Comparison of ENCODE assay signal across 8 mouse cellular contexts in the genomic region with DNA sequence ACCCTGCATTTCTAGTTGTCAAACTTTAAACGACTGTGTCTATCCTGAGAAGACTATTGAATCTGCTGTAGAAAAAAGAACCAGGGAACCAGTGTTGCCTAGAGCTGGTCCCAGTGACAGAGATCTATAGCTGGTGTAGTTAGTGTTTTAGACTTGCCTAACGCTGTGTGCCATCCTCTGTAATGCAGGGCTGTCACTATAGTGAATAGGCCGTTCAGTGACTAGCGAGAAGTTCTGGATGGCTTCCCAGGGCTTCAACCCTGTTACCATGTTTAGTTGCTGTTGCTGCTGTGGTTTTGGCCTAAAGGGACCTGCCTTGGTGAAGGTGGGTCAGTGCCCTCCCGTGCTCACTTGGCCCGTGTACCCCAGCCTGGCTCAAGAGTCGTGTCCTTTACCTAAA. TPM values are rescaled to one million over a fixed set of nuclear protein-coding genes. Genes with fewer than 3 reads are reported as not detected.
A peak's percentile ranks its signal among the peaks of the same experiment; 100 is the strongest.
DNase-seq lines count a peak whose midpoint lies in the region; ATAC-seq and TF ChIP-seq lines count a peak whose summit lies in the region.
"Not testable (repeated sequence)": the region's sequence is repeated elsewhere in the genome, so short reads cannot be mapped to it uniquely, and the experiment has no call there.
"Had no signal": no experiment of that assay in that cellular context is flagged by ENCODE, and none has a peak within 500 bp of the region (broad histone marks: within the 10 kb centered on the region; RNA-seq: fewer than 3 reads in every experiment).

No protein-coding gene starts in this region.

- peak; percentile 3 for DNase-seq in brain, embryonic 14.5 days (ENCODE audit: low read depth)
- not testable (repeated sequence) for DNase-seq in hindbrain, embryonic 14.5 days (ENCODE audit: low spot score)
- peak; percentile 15 for DNase-seq in midbrain, postnatal 0 days (ENCODE audit: low spot score)

- H3K27me3 ChIP-seq in hindbrain, embryonic 14.5 days (ENCODE audit: control insufficient read depth, insufficient read depth, low read length); hindbrain, embryonic 16.5 days (replicated peaks; ENCODE audit: control insufficient read depth, insufficient read depth, low read length); midbrain, postnatal 0 days (ENCODE audit: insufficient read depth, low read length); neural tube, embryonic 13.5 days; neural tube, embryonic 15.5 days (replicated peaks): not testable (repeated sequence)

- H3K9ac ChIP-seq in hindbrain, embryonic 14.5 days; hindbrain, embryonic 16.5 days (ENCODE audit: low read depth, low read length); midbrain, postnatal 0 days (replicated peaks; ENCODE audit: low read length, poor library complexity, severe bottlenecking); neural tube, embryonic 13.5 days; neural tube, embryonic 15.5 days (replicated peaks): not testable (repeated sequence)

- not testable (repeated sequence) for H3K36me3 ChIP-seq in hindbrain, embryonic 14.5 days (replicated peaks; ENCODE audit: control insufficient read depth, insufficient read depth); hindbrain, embryonic 16.5 days (ENCODE audit: control insufficient read depth, insufficient read depth, low read length); midbrain, postnatal 0 days (ENCODE audit: insufficient read depth, low read length); neural tube, embryonic 13.5 days; neural tube, embryonic 15.5 days

- TF ChIP-seq POLR2A in brain, embryonic 14.5 days (IDR thresholded peaks at IDR 0.05; ENCODE audit: borderline replicate concordance, extremely low read depth, insufficient read depth, insufficient read length, poor library complexity, severe bottlenecking): not testable (repeated sequence)

- WGBS in hindbrain, embryonic 14.5 days: 78% methylated on average over 7 of the region's 7 CpGs
- WGBS in hindbrain, embryonic 16.5 days: 71% methylated on average over 7 of the region's 7 CpGs
- WGBS in midbrain, postnatal 0 days: 86% methylated on average over 7 of the region's 7 CpGs
- WGBS in neural tube, embryonic 13.5 days: 79% methylated on average over 7 of the region's 7 CpGs
- 70% methylated on average over 7 of the region's 7 CpGs for WGBS in neural tube, embryonic 15.5 days

- not testable (repeated sequence) for H3K4me1 ChIP-seq in hindbrain, embryonic 14.5 days (replicated peaks; ENCODE audit: control insufficient read depth, insufficient read depth, low read length); hindbrain, embryonic 16.5 days (ENCODE audit: control insufficient read depth, insufficient read depth, low read depth, low read length); midbrain, postnatal 0 days (ENCODE audit: insufficient read depth, low read length); neural tube, embryonic 13.5 days (replicated peaks); neural tube, embryonic 15.5 days

- 0 out of 2 replicates have a peak, but pooled peaks have one; percentile 35 for ATAC-seq in hindbrain, embryonic 14.5 days (ENCODE audit: low FRiP score)
- ATAC-seq in hindbrain, embryonic 16.5 days: 0 out of 2 replicates have a peak, but pooled peaks have one; percentile 50
- not testable (repeated sequence) for ATAC-seq in midbrain, postnatal 0 days (ENCODE audit: low FRiP score)
- ATAC-seq in neural tube, embryonic 13.5 days (ENCODE audit: low read depth): peak; percentile 43; the same call in 1 of the 2 replicates
- 0 out of 2 replicates have a peak, but pooled peaks have one; percentile 55 for ATAC-seq in neural tube, embryonic 15.5 days (ENCODE audit: low FRiP score)

- not testable (repeated sequence) for H3K4me2 ChIP-seq in hindbrain, embryonic 14.5 days (replicated peaks); hindbrain, embryonic 16.5 days (ENCODE audit: low read length); midbrain, postnatal 0 days (ENCODE audit: low read depth, low read length, poor library complexity, severe bottlenecking); neural tube, embryonic 13.5 days; neural tube, embryonic 15.5 days

- H3K9me3 ChIP-seq in hindbrain, embryonic 14.5 days (ENCODE audit: control insufficient read depth, low read length); hindbrain, embryonic 16.5 days (ENCODE audit: control insufficient read depth, low read length); midbrain, postnatal 0 days (ENCODE audit: low read length); neural tube, embryonic 13.5 days; neural tube, embryonic 15.5 days (replicated peaks): not testable (repeated sequence)

- H3K27ac ChIP-seq in hindbrain, embryonic 14.5 days; hindbrain, embryonic 16.5 days (ENCODE audit: low read depth, low read length); midbrain, postnatal 0 days (ENCODE audit: low read depth, low read length); neural tube, embryonic 13.5 days (replicated peaks); neural tube, embryonic 15.5 days (replicated peaks): not testable (repeated sequence)

- not testable (repeated sequence) for H3K4me3 ChIP-seq in hindbrain, embryonic 14.5 days (replicated peaks; ENCODE audit: low read length); hindbrain, embryonic 16.5 days (ENCODE audit: low read length); midbrain, postnatal 0 days (ENCODE audit: low read depth, low read length); neural tube, embryonic 13.5 days; neural tube, embryonic 15.5 days (replicated peaks)

- not testable (repeated sequence) for TF ChIP-seq CTCF in brain, embryonic 14.5 days (IDR thresholded peaks at IDR 0.05; ENCODE audit: borderline replicate concordance, extremely low read depth, insufficient read depth, insufficient read length); midbrain, postnatal 0 days (IDR thresholded peaks at IDR 0.05)

RNA-seq across cellular contexts. Expression of a gene that starts 43.1 kb away (rescaled TPM):
- 29.8 and 30.7 TPM in 2 replicates for polyA plus RNA-seq in brain, embryonic 14.5 days (2012; rRNA removed)
- polyA plus RNA-seq in hindbrain, embryonic 14.5 days (2014; fragmentation: Nextera tagmentation; extraction: Ambion mirVana): 27.3 and 30.2 TPM in 2 replicates
- polyA plus RNA-seq in hindbrain, embryonic 16.5 days (2015; fragmentation: Nextera tagmentation; extraction: Ambion mirVana): 25.8 and 26.1 TPM in 2 replicates
- 25.4 and 26.2 TPM in 2 replicates for total RNA-seq in midbrain, postnatal 0 days (2014; rRNA removed)
- 23.9 and 26.3 TPM in 2 replicates for polyA plus RNA-seq in midbrain, postnatal 0 days (2015; fragmentation: Nextera tagmentation; extraction: Ambion mirVana)
- polyA plus RNA-seq in neural tube, embryonic 13.5 days (2015; fragmentation: Nextera tagmentation; extraction: Ambion mirVana): 25.0 and 26.1 TPM in 2 replicates
- 23.2 and 24.5 TPM in 2 replicates for polyA plus RNA-seq in neural tube, embryonic 15.5 days (2015; fragmentation: Nextera tagmentation; extraction: Ambion mirVana)
- polyA plus RNA-seq: erythroblast, embryonic 14.5 days; G1E had no signal
